Mouse (Mus musculus): ENCODE results near the gene Prkch.

Gene Prkch

DNA sequence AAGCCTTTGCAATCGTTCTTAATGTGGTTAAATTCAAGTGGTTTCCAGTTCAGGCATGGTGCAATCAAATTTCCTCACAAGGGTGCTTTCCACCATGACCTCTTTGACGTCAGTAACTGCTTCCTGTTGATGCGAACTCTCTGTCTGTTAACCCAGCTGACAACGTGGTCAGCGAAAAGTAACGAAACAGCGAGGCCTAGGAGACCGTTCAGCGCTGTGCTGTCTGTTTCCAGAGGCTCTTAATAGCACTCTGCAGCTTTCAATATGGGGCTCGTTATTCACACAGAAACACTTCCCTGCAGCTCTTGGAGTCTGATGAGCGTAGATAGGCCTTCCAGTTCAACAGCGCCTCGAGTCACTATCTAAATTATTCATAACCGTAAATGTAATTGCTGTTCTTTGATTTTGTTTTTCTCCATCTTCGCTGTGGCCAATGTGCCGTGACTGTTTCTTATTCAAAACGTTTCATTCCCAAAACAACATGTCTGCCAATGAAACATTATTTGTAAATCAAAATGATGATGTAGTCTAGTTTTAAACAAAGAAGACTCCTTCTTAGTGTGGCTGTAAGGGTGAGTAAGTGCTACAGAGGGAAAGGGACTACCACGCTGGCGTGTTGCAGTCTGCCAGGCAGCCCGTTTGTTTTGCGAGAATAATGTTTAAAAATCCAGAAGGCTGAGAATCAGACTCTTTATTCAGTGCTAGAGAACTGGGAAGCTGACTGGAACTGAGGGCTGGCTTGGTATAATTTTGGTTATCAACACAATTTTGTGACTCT lies 131.5 kb downstream of the Prkch start:
- DNase-seq (ENCODE audit: low spot score), result no peak

DNA sequence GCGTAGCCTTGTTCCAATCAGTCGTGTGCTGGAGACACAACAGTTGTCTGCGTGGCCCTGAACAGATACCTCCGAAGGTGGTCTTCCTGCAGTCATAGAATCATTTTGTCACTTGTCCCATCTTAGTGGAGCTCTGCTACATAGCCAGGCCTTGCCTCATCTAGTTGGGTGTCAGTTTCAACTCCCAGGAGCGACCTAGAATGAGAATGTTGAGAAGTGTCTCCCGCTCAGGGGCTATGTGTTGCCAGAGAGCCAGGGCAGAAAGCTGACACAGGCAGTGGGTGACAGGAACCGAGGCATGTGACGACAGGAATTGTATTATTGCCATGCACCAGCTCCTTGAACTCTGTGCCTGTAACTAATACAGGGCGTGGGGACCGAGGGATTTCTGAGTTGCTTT lies 133.4 kb downstream of the Prkch start:
- DNase-seq (ENCODE audit: low spot score), result no peak

DNA sequence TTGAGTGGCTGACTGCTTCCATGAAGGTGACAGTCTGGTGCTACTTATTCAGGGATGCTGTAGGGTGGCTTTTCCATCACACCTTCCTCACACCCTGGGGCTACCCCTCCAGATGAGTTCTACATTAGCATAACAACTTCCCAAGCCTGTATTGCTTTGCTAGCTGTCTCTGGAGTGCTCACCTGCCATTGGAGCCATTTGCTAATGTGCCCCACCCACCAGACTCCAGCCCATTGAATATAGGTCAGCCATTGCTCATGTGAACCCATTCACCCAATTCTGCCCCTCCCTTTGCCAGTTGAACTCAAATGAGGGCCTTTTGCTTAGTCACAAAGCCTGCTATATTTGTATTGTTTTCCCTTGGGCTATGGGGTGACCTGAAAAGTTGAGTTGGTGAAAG lies 135.2 kb downstream of the Prkch start:
- no peak for DNase-seq (ENCODE audit: low spot score)

DNA sequence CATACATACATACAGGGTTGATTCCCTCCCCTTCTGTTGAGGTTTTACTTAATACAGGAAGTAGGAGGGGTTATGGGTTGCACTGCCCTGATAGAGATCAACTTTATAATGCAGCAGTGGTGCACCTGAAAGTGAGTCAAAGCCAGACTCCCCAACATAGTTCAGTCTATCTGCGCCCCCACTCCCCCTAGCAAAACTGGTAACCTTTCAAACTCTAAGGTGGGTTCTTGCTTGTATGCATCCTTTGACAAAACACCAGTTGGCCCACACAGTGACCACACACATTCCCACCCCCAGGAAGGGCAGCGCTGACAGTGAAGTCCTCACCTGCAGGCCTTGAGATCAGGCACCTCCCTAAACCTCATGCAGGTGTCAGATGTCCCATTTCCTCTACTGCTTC lies 135.9 kb downstream of the Prkch start:
- DNase-seq (ENCODE audit: low spot score), result no peak

DNA sequence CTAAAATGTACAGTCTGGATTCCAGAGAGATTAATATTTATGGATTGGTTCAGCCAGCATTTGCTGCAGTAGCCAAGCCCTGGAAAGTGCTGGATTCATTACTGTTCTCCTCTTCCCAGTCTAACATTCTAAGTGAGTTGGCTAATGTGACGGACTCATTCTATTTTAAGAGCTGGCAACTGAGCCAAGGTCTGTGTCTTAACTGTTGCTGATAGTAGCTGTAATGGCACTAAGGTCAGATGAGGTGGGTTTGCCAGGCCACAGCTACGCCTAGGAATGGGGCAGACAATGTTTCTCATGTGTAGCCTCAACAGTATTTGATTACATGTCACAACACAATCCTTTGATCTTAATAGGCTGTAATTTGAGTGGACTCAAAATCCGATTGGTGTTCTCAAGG lies 137.5 kb downstream of the Prkch start:
- no peak for DNase-seq (ENCODE audit: low spot score)

DNA sequence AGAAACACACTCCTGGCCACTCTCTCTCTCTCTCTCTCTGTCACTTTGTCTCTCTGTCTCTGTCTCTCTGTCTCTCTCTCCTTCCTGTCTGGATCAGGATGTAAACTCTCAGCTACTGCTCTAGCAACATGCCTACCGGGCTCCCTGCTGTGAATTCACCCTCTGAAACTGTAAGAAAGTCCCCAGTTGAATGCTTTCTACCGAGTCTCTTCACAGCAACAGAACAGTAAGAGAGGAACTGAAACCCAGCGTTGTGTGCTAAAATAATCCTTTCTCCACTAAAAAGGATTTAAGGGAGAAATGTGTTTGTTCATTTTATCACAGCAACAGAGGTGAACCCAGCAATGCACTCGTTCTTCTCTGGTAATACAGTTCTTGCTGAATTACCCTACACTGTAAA lies 138.5 kb downstream of the Prkch start:
- no peak for DNase-seq (ENCODE audit: low spot score)

DNA sequence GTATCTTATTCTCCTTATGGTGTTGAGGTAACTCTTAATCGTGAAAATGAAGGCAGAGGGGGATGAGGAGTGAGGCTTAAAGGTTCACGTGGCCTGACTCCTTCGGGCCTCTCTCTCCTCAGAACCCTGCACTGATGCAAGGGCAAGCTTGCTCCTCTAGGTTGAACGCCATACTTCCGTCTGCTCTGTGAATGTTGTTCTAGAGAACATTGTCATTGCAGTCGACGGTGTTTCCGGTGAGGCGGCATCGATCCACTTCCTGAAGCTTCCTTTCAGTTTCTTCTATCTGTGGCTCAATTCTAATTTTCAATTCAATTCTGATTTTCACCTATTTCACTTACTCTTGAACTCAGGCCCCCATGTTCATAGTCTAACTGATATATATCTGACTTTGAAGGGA lies 139.3 kb downstream of the Prkch start:
- no peak for DNase-seq (ENCODE audit: low spot score)

DNA sequence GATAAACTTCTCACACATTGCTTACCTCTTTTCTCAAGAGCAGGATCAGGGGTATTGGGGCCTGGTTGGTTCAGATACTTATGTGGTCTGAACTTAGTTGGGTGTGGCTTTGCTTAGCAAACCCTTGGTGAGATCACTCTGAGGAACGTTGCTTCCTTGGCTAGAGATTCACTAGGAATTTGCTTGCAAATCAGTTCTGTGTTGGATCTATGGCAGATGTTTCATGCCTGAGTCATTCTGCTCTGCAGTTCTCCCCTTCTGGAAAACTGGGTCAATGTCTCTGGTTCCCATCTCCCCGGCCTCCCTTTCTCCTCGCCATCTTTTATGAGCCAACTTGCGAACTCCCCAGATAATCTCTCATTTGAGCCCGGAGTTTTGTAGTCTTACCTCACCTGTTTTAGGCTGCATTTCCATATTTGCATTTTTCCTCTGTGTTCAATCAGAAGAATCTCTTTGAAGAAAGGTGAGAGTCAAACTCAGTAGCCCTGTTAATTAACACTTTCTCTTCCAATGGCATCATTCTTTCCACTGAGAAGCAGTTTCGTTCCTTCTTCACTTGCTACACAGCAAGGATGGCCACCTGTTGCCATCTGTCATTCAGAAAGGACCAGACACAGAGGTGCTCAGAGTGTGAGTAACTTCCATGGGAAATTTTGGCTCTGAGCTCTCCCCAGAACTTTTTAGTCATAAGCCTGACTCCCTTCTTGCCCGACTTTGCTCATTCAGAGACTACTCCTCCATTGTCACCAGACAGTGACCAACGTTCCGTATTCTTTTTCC lies 141.4 kb downstream of the Prkch start:
- DNase-seq (ENCODE audit: low spot score), result no peak

DNA sequence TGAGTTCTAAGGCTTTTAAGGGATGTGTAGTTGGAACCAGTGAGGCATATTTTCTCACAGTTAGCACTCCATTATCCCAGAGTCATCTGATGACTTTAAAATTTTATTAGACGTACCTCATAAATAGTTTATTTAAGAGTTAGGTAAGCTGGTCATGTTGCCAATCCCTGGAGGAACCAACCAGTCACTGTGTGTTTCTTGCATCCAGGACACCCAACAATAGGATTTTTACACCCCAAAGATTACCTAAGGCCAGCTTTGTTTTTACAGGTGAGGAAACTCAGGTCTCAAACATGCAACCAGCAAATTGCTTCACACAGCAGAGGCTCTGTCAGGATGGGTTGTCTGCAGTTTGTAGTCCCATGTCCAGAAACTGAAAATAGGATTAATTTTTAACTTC lies 142.4 kb downstream of the Prkch start:
- no peak for DNase-seq (ENCODE audit: low spot score)

DNA sequence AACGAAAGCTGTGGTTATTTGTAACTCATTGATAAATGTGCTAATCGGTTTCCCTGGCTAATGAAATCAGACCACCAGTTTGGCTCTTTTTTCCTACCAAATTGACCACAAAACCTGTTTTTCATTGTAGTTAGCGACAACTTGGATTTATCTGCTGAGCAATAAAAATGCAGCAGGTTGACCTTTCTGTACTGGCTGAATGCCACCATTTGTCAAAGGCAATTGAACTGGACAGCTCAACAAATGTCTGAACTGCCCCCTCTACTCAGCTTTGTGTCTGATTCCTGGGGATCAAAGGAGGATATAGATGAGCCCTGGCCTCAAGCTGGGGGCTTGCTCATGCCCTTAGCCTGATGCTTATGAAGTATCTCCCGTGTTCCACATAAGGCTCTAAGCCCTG lies 146.0 kb downstream of the Prkch start:
- DNase-seq (ENCODE audit: low spot score), result no peak

DNA sequence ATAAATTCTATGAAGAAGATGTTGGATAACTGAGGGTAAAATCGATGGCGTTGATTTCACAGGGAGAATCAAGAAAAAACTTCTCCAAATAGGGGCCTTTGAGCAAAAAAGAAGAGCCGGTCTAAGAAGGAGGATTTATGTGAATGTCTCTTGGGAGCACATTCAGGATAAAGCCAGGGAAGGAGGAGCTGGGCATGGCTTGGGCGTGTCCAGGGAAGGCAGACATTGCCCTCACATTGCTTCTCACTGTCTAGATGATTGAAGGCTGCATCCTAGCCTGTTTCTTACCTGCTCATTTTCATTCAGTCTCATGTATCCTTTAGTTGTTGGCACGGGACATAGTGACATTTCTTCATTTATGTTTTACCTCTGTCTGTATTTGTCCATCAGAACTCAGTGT lies 146.5 kb downstream of the Prkch start:
- no peak for DNase-seq (ENCODE audit: low spot score)

DNA sequence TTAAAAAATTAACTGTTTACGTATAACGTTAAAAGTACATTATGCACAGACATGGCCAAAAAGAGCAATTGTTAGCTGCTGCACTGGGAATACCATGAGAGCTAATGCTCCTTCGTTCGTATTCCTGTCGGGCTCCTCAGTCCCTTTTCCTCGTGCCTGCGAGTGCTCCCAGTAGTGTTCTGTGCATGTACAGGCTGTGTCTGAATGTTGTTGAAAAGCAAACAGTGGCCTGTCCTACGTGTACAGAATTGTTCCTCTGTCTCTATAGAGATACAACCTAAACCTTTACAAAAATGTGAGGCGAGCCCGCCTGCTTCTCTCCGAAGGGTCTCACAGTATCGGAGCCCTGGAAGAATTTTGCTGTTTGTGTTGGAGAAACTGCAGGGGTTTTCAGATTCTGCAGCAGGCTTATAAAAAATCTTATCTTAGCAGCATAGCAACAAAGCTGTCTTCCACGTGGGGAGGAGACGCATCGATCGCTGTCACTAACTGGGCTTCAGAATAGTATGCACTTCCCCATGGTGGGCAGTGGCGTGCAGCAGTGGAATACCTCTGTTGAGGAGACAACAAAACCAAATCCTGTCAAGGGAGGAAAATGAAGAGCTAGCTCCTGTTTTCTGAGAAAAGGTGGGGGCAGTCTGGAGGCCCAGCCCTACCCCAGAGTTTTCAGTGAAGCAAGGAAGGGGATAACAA lies 147.4 kb downstream of the Prkch start:
- no peak for DNase-seq (ENCODE audit: low spot score)

DNA sequence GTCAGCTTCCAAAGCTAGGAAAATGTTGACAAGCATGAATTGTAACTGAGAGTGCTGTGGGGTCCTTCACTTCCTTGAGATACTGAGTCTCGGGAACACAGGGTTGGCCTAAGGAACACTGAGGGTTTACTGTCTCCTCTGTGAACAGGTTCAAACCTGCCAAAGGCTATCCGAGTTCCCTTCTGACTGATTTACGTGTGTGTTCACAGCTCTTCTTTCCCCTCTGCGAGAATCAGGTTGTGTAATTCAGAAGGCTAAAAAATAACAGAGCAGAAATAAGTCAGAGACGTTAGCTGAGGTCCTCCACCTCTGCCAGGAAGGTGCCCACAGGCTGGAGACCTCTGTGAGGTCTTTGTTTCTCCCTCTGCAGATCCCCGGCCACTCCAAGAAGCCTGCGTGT lies 148.3 kb downstream of the Prkch start:
- no peak for DNase-seq (ENCODE audit: low spot score)

DNA sequence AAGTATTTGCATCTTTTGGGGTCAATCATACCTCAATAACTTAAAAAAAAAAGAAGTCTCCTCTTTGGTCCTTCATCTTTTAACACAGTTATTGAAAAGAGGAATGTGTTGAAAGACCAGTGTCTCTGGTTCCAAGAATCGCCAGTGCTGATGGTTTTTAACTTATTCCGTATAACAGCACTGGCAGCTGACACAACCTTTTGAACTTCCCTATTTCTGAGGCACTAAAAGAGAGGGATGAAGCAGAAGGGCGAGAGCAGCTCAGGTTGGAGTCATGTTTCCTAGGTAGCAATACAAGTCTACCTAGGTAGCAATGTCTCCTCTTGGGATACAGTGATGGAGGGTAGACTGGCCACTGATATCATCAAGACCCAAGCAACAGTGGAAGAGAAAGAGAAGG lies 152.3 kb downstream of the Prkch start:
- DNase-seq (ENCODE audit: low spot score), result no peak

DNA sequence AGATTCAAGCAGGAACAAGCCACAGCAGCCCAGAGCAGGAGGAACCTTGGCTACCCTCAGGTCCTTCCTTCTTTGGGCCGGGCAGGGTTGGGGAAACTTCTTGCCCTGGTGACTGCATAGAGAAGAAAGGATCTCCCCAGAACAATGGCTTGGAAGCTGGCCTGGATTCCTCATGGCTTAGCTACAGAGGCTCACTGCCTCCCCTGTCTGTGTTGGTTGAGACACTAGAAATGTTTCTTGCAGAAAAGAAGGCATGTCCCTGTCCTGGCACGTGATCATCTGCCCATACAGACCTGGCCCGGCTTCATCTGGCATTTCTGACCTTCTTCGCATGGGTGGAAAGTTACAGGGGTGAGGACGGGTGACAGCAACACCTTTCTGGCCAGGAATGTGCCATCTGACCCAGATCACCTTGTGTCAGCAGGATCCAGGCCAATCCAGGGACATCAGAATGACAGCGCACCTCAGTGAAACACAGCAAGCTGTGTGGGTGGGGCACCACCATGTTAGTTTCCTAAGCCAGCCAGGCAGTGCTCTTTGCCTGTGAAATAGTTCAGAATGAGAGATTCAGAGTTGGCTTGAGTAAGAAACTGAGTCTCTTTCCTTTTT lies 155.1 kb downstream of the Prkch start:
- DNase-seq (ENCODE audit: low spot score), result no peak

DNA sequence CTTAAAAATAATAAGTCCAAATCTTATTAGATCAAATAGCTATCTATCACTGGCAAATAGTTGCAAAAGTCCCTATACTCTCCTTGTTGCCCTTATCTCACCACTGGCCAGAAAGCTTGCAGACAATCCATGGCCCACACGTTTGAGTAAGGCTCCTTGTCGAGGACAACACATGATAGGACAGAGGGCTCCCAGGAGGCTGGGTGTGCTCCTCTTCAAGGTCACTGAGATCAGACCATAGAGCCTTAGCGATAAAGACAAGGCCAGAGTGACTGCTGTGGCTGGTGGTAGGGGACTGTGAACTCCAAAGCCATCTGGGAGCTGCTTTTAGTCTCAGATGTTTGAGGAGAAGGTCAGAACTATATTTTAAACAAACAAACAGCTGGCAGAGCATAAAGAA lies 158.0 kb downstream of the Prkch start:
- no peak for DNase-seq (ENCODE audit: low spot score)

DNA sequence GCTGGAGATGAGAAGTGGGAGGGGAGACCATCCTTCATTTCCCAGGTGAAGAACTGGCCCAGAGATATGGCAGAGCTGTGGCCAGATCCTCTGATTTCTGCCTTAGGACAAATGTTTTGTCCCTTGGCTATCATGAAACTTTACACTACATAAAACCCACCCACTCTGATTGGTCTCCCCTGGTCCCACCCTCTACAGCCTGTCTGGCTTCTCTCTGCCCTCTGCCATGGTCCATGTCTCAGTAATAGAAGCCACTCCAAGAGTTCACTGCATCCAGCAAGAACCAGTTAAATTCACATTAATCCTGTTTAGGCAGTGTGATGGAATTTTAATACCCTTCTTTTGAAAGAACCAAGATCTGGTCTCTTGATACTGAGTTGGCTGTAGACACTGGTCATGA lies 158.5 kb downstream of the Prkch start:
- DNase-seq (ENCODE audit: low spot score), result no peak

DNA sequence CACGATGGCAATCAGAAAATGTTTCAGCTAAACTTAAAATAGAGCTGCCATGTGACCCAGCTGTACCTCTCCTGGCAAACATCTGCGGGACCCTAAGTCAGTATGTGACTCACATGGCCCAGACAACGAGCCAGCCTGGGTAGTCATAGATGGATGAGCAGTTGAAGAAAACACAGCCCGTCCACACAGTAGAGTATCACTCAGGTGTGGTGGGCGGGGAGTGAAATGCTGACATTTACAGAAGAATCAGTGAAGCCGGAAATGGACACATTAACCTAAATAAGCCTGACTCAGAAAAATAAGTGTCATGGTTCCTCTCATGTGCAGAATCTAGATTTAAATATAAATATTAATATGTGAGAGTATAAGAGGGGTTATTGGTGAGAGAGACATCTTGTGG lies 161.5 kb downstream of the Prkch start:
- no peak for DNase-seq (ENCODE audit: low spot score)

DNA sequence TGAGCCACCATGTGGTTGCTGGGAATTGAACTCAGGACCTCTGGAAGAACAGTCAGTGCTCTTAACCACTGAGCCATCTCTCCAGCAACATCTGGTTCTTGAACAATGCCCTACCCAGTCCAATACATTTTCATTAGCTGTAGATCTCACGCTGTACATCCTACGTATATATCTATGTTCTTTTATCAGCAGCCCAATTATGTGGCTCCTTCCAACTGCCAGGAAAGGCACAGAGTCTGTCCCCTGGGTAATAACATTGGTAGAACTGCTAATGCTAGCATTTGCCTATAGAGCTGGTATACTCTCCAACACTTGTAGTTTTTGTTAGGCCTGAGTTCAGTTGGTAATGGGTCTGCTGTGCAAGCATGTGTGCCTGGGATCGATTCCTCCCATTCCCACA lies 163.8 kb downstream of the Prkch start:
- DNase-seq (ENCODE audit: low spot score), result no peak

DNA sequence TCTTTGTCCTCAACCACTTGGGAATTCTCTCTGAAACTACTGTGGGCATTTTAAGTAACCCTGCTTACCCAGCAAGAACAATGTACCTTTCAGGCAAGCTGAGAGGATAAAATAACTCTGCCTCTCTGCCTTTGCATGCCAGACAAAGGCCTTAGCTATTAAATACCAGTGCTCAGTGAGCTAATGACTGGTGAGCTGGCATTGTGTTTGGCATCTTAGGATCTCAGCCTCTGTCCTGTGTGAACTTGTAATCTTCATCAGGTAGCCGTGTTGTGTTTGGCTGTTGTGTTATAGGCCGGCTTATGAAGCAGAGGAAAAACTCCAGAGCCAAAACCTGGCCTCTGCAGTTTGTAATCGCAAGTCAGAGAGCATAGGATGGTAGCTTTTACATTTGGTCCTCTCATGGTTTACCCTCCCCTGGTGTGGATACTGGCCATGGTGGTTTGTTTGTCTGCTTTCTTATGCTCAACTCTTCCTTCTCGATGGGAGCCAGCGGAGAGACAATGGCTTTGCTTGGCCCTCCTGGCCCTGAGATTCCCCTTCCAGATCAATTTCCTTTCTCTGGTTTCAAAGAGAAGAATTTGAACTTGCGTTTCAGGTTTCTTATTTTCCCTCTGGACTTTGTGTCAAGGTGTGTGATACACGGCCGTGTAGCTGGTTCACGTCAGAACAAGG lies 170.0 kb downstream of the Prkch start:
- no peak for DNase-seq (ENCODE audit: low spot score)

DNA sequence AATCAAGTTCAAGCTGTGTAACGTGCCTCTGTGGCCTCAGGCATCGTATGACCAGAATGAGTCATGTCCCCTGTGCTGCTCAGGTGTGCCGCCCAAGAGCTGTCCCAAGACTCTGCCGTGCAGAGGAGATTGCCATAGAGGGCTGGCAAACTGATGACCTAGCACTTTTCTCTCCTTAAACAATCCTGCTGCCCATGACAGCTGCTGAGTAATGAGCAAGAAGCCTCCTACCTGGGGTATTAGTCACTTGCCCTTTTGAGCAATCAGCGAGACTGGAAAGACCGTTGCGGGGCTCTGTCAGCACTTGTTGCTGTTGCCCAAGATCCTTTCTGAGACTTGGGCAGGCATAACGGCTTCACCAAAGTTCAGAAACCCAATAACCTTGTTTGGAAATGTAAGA lies 171.1 kb downstream of the Prkch start:
- no peak for DNase-seq (ENCODE audit: low spot score)

DNA sequence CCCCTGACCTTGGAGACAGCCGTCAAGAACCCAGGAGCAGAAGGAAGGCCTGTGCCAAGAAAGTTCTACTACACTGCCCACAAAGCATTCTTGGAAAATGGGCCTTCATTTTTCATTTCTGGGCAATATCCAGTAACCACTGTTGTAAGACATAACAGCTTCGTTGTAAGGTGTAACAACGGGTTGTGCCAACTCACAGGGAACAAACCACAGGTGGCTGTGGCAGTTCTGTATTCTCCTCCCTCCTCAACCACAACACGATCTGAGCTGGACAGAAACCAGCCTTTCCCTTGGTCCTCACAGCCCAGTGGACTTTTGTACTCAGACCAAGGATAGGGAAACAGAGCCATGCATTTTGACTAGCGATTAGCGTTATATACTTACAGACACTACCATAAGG lies 171.9 kb downstream of the Prkch start:
- DNase-seq (ENCODE audit: low spot score), result no peak
